Mouse (Mus musculus) limb, embryonic 11.5 days (tissue): Measurements from ENCODE around the gene Gm21976. TPM values are rescaled to one million over a fixed set of nuclear protein-coding genes. Genes with fewer than 3 reads are reported as not detected.

Experiments
- ATAC-seq: fragments of 200-750 bp; cut with Nextera tagmentation; 2 replicates; pipeline ENCODE4 v1.8.0; 2017; ENCODE audit warnings: low read depth; ENCODE audit not compliant: insufficient number of reproducible peaks, low FRiP score, low TSS enrichment
- DNase-seq: peaks from one replicate; pipeline ENCODE4 v3.0.0-alpha.2; 2015; ENCODE audit warnings: low spot score
- H3K27ac ChIP-seq: fragments of 300-500 bp; sonication (generic); replicated peaks from 2 replicates; pipeline ENCODE4 v1.5.1; 2014; ENCODE audit warnings: low read depth, mild to moderate bottlenecking, low read length
- H3K27me3 ChIP-seq: fragments of 300-500 bp; sonication (generic); 2 replicates; pipeline ENCODE4 v1.6.1; 2014; ENCODE audit warnings: mild to moderate bottlenecking, low read length, mixed read lengths; ENCODE audit not compliant: control insufficient read depth, insufficient read depth
- H3K36me3 ChIP-seq: fragments of 300-500 bp; sonication (generic); 2 replicates; pipeline ENCODE4 v1.6.1; 2014; ENCODE audit warnings: mild to moderate bottlenecking, low read length, moderate library complexity, mixed read lengths; ENCODE audit not compliant: control insufficient read depth, insufficient read depth
- H3K4me1 ChIP-seq: fragments of 300-500 bp; sonication (generic); 2 replicates; pipeline ENCODE4 v1.6.1; 2014; ENCODE audit warnings: low read length, mixed read lengths; ENCODE audit not compliant: control insufficient read depth, insufficient read depth
- H3K4me2 ChIP-seq: fragments of 300-500 bp; sonication (generic); 2 replicates; pipeline ENCODE4 v1.6.1; 2014; ENCODE audit warnings: low read depth, mild to moderate bottlenecking, moderate library complexity; ENCODE audit not compliant: severe bottlenecking
- H3K4me3 ChIP-seq: fragments of 300-500 bp; sonication (generic); 2 replicates; pipeline ENCODE4 v1.5.1; 2014; ENCODE audit warnings: low read depth, low read length
- H3K9ac ChIP-seq: fragments of 300-500 bp; sonication (generic); 2 replicates; pipeline ENCODE4 v1.6.1; 2014; ENCODE audit warnings: mild to moderate bottlenecking, low read length
- H3K9me3 ChIP-seq: fragments of 300-500 bp; sonication (generic); 2 replicates; pipeline ENCODE4 v1.6.1; 2016; ENCODE audit warnings: low read length; ENCODE audit not compliant: control insufficient read depth
- WGBS: fragments of 180-500 bp; shearing (Covaris S2); extraction: QIAGEN DNeasy Blood & Tissue Kit; methylation state at CpG from one replicate; pipeline ENCODE4 v1.1.7; 2014; 5-methylcytosine and 5-hydroxymethylcytosine counted together
- polyA plus RNA-seq: library from polyadenylated mRNA; unstranded; fragments of >200 nt; fragmentation: Nextera tagmentation; extraction: Ambion mirVana; gene quantifications from 2 replicates; pipeline ENCODE4 v1.2.1, GENCODE M21; 2014

Gm21976 gene
- polyA plus RNA-seq, 1 experiment from 2014 or later = not detected

GRCm38 (mm10) chr13:98306852-98307475, 27.3 kb downstream of the Gm21976 start:
- no peak overlapping the region for H3K4me2 ChIP-seq
- peaks cover 12% of the 10 kb centered on the region for H3K36me3 ChIP-seq
- no peak overlapping the region for H3K27ac ChIP-seq
- no peak overlapping the region for H3K4me3 ChIP-seq
- ATAC-seq (no peak), DNase-seq (no peak)
- H3K9ac ChIP-seq = no peak overlapping the region
- no peaks in the 10 kb centered on the region for H3K4me1 ChIP-seq
- no peaks in the 10 kb centered on the region for H3K27me3 ChIP-seq
- WGBS = 62% methylated on average over 14 of the region's 14 CpGs
- no peaks in the 10 kb centered on the region for H3K9me3 ChIP-seq

GRCm38 (mm10) chr13:98308004-98308403, 28.3 kb downstream of the Gm21976 start:
- Histone ChIP-seq H3K9me3 (no peaks in the 10 kb centered on the region), H3K9ac (no peak overlapping the region), H3K36me3 (peaks cover 14% of the 10 kb centered on the region), H3K4me2 (no peak overlapping the region), H3K27ac (no peak overlapping the region), H3K27me3 (no peaks in the 10 kb centered on the region), H3K4me1 (no peaks in the 10 kb centered on the region), H3K4me3 (no peak overlapping the region)
- 86% methylated on average over 5 of the region's 5 CpGs for WGBS
- ATAC-seq (no peak), DNase-seq (no peak)

GRCm38 (mm10) chr13:98308724-98309123, 29.0 kb downstream of the Gm21976 start:
- no peak overlapping the region for H3K4me2 ChIP-seq
- 67% methylated on average over 4 of the region's 4 CpGs for WGBS
- H3K27ac ChIP-seq = no peak overlapping the region
- H3K9me3 ChIP-seq = no peaks in the 10 kb centered on the region
- ATAC-seq (no peak), DNase-seq (no peak)
- H3K36me3 ChIP-seq = peaks cover 14% of the 10 kb centered on the region
- no peak overlapping the region for H3K4me3 ChIP-seq
- H3K27me3 ChIP-seq = no peaks in the 10 kb centered on the region
- no peak overlapping the region for H3K9ac ChIP-seq
- no peaks in the 10 kb centered on the region for H3K4me1 ChIP-seq

GRCm38 (mm10) chr13:98311597-98311996, 31.9 kb downstream of the Gm21976 start:
- no peak overlapping the region for H3K9ac ChIP-seq
- H3K36me3 ChIP-seq = peaks cover 14% of the 10 kb centered on the region
- DNase-seq (no peak), ATAC-seq (no peak)
- no peaks in the 10 kb centered on the region for H3K27me3 ChIP-seq
- H3K4me1 ChIP-seq = 0 out of 2 replicates have a peak, but pooled peaks cover 6% of the 10 kb centered on the region
- H3K4me3 ChIP-seq = no peak overlapping the region
- 95% methylated on average over 5 of the region's 5 CpGs for WGBS
- no peak overlapping the region for H3K27ac ChIP-seq
- H3K9me3 ChIP-seq = no peaks in the 10 kb centered on the region
- no peak overlapping the region for H3K4me2 ChIP-seq

GRCm38 (mm10) chr13:98313631-98314030, 33.9 kb downstream of the Gm21976 start:
- H3K4me1 ChIP-seq = 0 out of 2 replicates have a peak, but pooled peaks cover 6% of the 10 kb centered on the region
- peaks cover 14% of the 10 kb centered on the region for H3K36me3 ChIP-seq
- no peaks in the 10 kb centered on the region for H3K27me3 ChIP-seq
- H3K27ac ChIP-seq = no peak overlapping the region
- H3K4me2 ChIP-seq = no peak overlapping the region
- DNase-seq (no peak), ATAC-seq (no peak)
- H3K9ac ChIP-seq = no peak overlapping the region
- 85% methylated on average over 7 of the region's 7 CpGs for WGBS
- H3K9me3 ChIP-seq = no peaks in the 10 kb centered on the region
- no peak overlapping the region for H3K4me3 ChIP-seq

GRCm38 (mm10) chr13:98315124-98315523, 35.4 kb downstream of the Gm21976 start:
- Histone ChIP-seq H3K4me1 (0 out of 2 replicates have a peak, but pooled peaks cover 6% of the 10 kb centered on the region), H3K36me3 (peaks cover 14% of the 10 kb centered on the region), H3K27ac (no peak overlapping the region), H3K27me3 (no peaks in the 10 kb centered on the region), H3K9ac (no peak overlapping the region), H3K4me3 (0 out of 2 replicates have a peak overlapping the region, but pooled peaks have one; percentile 98), H3K9me3 (no peaks in the 10 kb centered on the region), H3K4me2 (peak overlapping the region; percentile 12; the same call in 1 of the 2 replicates)
- DNase-seq (no peak), ATAC-seq (no peak)
- 75% methylated on average over 4 of the region's 4 CpGs for WGBS

- peak overlapping the region; percentile 98 for H3K9ac ChIP-seq
- ATAC-seq (no peak), DNase-seq (no peak)
- peak overlapping the region; percentile 64 for H3K4me2 ChIP-seq
- H3K9me3 ChIP-seq = no peaks in the 10 kb centered on the region
- 0 out of 2 replicates have a peak, but pooled peaks cover 6% of the 10 kb centered on the region for H3K4me1 ChIP-seq
- H3K4me3 ChIP-seq = peak overlapping the region; percentile 98
- no peaks in the 10 kb centered on the region for H3K27me3 ChIP-seq
- WGBS = under 1% methylated on average over 17 of the region's 17 CpGs
- H3K36me3 ChIP-seq = peaks cover 9% of the 10 kb centered on the region
- peak overlapping the region; percentile 85 for H3K27ac ChIP-seq
Measured at GRCm38 (mm10) chr13:98316140-98316479, 36.4 kb downstream of the Gm21976 start.

GRCm38 (mm10) chr13:98316480-98317245, 37.0 kb downstream of the Gm21976 start, which contains the start of gene Btf3:
Btf3 (minus strand) TSS chr13:98317006.
- Histone ChIP-seq H3K27me3 (no peaks in the 10 kb centered on the region), H3K9ac (peak within 1 kb of the TSS; percentile 98), H3K4me1 (0 out of 2 replicates have a peak, but pooled peaks cover 6% of the 10 kb centered on the region), H3K9me3 (no peaks in the 10 kb centered on the region), H3K4me3 (peak within 1 kb of the TSS; percentile 98), H3K27ac (peak within 1 kb of the TSS; percentile 85), H3K4me2 (peak within 1 kb of the TSS; percentile 67), H3K36me3 (peaks cover 5% of the 10 kb centered on the region)
- WGBS = under 1% methylated on average over 87 of the region's 90 CpGs
- peak; percentile 91 for ATAC-seq
- DNase-seq = peak; percentile 96
